Mouse (Mus musculus) hindbrain, embryonic 12.5 days (tissue): Measurements from ENCODE around the gene Mrpl40. TPM values are rescaled to one million over a fixed set of nuclear protein-coding genes. Genes with fewer than 3 reads are reported as not detected.

ENCODE experiments used
- polyA plus RNA-seq: library from polyadenylated mRNA; unstranded; fragments of >200 nt; fragmentation: Nextera tagmentation; extraction: Ambion mirVana; gene quantifications from 2 replicates; pipeline ENCODE4 v1.2.1, GENCODE M21; 2016

Mrpl40 gene
- polyA plus RNA-seq, 1 experiment from 2014 or later: 76.8 TPM

Other genes with a start within 250 kb of the Mrpl40 start
- 98.7 and 105 TPM in 2 replicates for gene Sept5, start 246.9 kb downstream of the Mrpl40 start, polyA plus RNA-seq
- gene Cldn5, start 100.0 kb downstream of the Mrpl40 start, polyA plus RNA-seq: 30.0 and 35.1 TPM in 2 replicates
- 96.5 and 115 TPM in 2 replicates for gene Ufd1, start 65.1 kb downstream of the Mrpl40 start, polyA plus RNA-seq
- gene Cdc45, start 64.9 kb downstream of the Mrpl40 start, polyA plus RNA-seq: 27.3 and 28.1 TPM in 2 replicates
- gene 2510002D24Rik, start 40.3 kb downstream of the Mrpl40 start, polyA plus RNA-seq: 28.4 and 32.7 TPM in 2 replicates
- gene Gm28539, start 40.3 kb downstream of the Mrpl40 start, polyA plus RNA-seq: not detected in 2 replicates
- 23.3 and 24.2 TPM in 2 replicates for gene Hira, start 175 bp upstream of the Mrpl40 start, polyA plus RNA-seq